Mouse (Mus musculus) liver, embryonic 14.5 days (tissue): ENCODE data around the gene C8g. TPM values are rescaled to one million over a fixed set of nuclear protein-coding genes. Genes with fewer than 3 reads are reported as not detected.

ENCODE experiments used
- ATAC-seq: fragments of 200-750 bp; cut with Nextera tagmentation; 2 replicates; pipeline ENCODE4 v1.8.0; 2017; ENCODE audit warnings: moderate number of reproducible peaks, mild to moderate bottlenecking, moderate library complexity; ENCODE audit not compliant: insufficient read depth
- DNase-seq, 3 experiments: peaks; one replicate each; pipeline ENCODE4 v3.0.0-alpha.2; 2012 to 2013; ENCODE audit warnings: low read depth in 3 of 3, low spot score in 3 of 3
- H3K27ac ChIP-seq: fragments of 300-500 bp; sonication (generic); 2 replicates; pipeline ENCODE4 v1.5.1; 2014; ENCODE audit warnings: moderate library complexity, mild to moderate bottlenecking, control low read depth, inconsistent platforms
- H3K27me3 ChIP-seq: fragments of 300-500 bp; sonication (generic); 2 replicates; pipeline ENCODE4 v1.6.1; 2014; ENCODE audit warnings: mild to moderate bottlenecking, low read length, moderate library complexity; ENCODE audit not compliant: control insufficient read depth, insufficient read depth
- H3K36me3 ChIP-seq: fragments of 300-500 bp; sonication (generic); replicated peaks from 2 replicates; pipeline ENCODE4 v1.6.1; 2014; ENCODE audit warnings: low read depth; ENCODE audit not compliant: control insufficient read depth, insufficient read depth
- H3K4me1 ChIP-seq, 2 experiments: fragments of 200-500 bp in 1 of 2; fragments of 300-500 bp in 1 of 2; sonication (generic) in 1 of 2; replicated peaks; 2 replicates each; pipeline ENCODE4 v1.6.1; 2012 to 2014; ENCODE audit warnings: antibody characterized with exemption in 1 of 2, inconsistent platforms in 1 of 2, low read length in 1 of 2; ENCODE audit not compliant: control insufficient read depth in 2 of 2, insufficient read depth in 2 of 2
- H3K4me2 ChIP-seq: fragments of 300-500 bp; sonication (generic); 2 replicates; pipeline ENCODE4 v1.6.1; 2014; ENCODE audit warnings: low read depth, mild to moderate bottlenecking, control low read depth, moderate library complexity
- H3K4me3 ChIP-seq, 2 experiments: fragments of 200-500 bp in 1 of 2; fragments of 300-500 bp in 1 of 2; sonication (generic) in 1 of 2; 2 replicates each; pipeline ENCODE4 v1.5.1; 2012 to 2014; ENCODE audit warnings: low read depth in 2 of 2, low read length in 2 of 2, mild to moderate bottlenecking in 2 of 2, control low read depth in 1 of 2, inconsistent platforms in 1 of 2, moderate library complexity in 1 of 2; ENCODE audit not compliant: insufficient read depth in 1 of 2
- H3K9ac ChIP-seq: fragments of 300-500 bp; sonication (generic); replicated peaks from 2 replicates; pipeline ENCODE4 v1.6.1; 2014; ENCODE audit warnings: mild to moderate bottlenecking, control low read depth, moderate library complexity
- H3K9me3 ChIP-seq: fragments of 300-500 bp; sonication (generic); 2 replicates; pipeline ENCODE4 v1.6.1; 2016; ENCODE audit warnings: low read length, mixed read lengths; ENCODE audit not compliant: control insufficient read depth
- CTCF ChIP-seq: IDR thresholded peaks from 2 replicates; pipeline ENCODE4 v1.5.1; 2016; ENCODE audit warnings: antibody characterized with exemption, low read depth, control low read depth
- EP300 ChIP-seq: IDR thresholded peaks from 2 replicates; pipeline ENCODE4 v1.6.1; 2016; ENCODE audit warnings: antibody characterized with exemption, low read depth
- WGBS: fragments of 180-500 bp; shearing (Covaris S2); extraction: QIAGEN DNeasy Blood & Tissue Kit; methylation state at CpG from one replicate; pipeline ENCODE4 v1.1.7; 2014; ENCODE audit not compliant: insufficient replicate concordance; 5-methylcytosine and 5-hydroxymethylcytosine counted together
- polyA plus RNA-seq, 2 experiments: library from polyadenylated mRNA; depleted of rRNA in 1 of 2; stranded (reverse) in 1 of 2; unstranded in 1 of 2; fragments of >200 nt; fragmentation: Nextera tagmentation in 1 of 2; extraction: Ambion mirVana in 1 of 2; gene quantifications; 2 replicates each; pipeline versions ENCODE4 v1.2.1 to v1.2.3; 2012 to 2014

The C8g gene
- polyA plus RNA-seq, 2 experiments, result 26.7 to 57.9 TPM

GRCm38 (mm10) chr2:25460135-25460534 lies 41.4 kb downstream of the C8g start:
- Histone ChIP-seq H3K4me3 (peak overlapping the region; percentile 71 to 83), H3K9ac (peak overlapping the region; percentile 77), H3K4me1 (peaks cover 4 to 11% of the 10 kb centered on the region in 2 experiments), H3K9me3 (no peaks in the 10 kb centered on the region), H3K27me3 (no peaks in the 10 kb centered on the region), H3K36me3 (no peaks in the 10 kb centered on the region), H3K27ac (peak overlapping the region; percentile 81), H3K4me2 (peak overlapping the region; percentile 90)
- no peak for TF ChIP-seq EP300
- 36% methylated on average over 5 of the region's 5 CpGs for WGBS
- no peak for DNase-seq
- ATAC-seq, result no peak; the same call in 1 of the 2 replicates

- Histone ChIP-seq H3K9me3 (no peaks in the 10 kb centered on the region), H3K9ac (no peak overlapping the region), H3K27ac (no peak overlapping the region), H3K4me3 (no peak overlapping the region), H3K4me1 (peaks cover 4 to 11% of the 10 kb centered on the region in 2 experiments), H3K36me3 (no peaks in the 10 kb centered on the region), H3K4me2 (no peak overlapping the region), H3K27me3 (no peaks in the 10 kb centered on the region)
- TF ChIP-seq CTCF (no peak; the same call in 1 of the 2 replicates), EP300 (no peak)
- no peak for ATAC-seq
- DNase-seq, result no peak
- WGBS, result 64% methylated on average over 5 of the region's 5 CpGs
Measured at GRCm38 (mm10) chr2:25458911-25459310, 42.6 kb downstream of the C8g start.

- DNase-seq, result no peak
- H3K36me3 ChIP-seq, result no peaks in the 10 kb centered on the region
- no peaks in the 10 kb centered on the region for H3K27me3 ChIP-seq
- no peak overlapping the region for H3K4me2 ChIP-seq
- H3K9ac ChIP-seq, result no peak overlapping the region
- no peak overlapping the region for H3K4me3 ChIP-seq
- 73% methylated on average over 9 of the region's 9 CpGs for WGBS
- H3K27ac ChIP-seq, result no peak overlapping the region
- no peak for ATAC-seq
- no peak for TF ChIP-seq CTCF
- H3K9me3 ChIP-seq, result no peaks in the 10 kb centered on the region
- H3K4me1 ChIP-seq, result peaks cover 4 to 11% of the 10 kb centered on the region in 2 experiments
Measured at GRCm38 (mm10) chr2:25457022-25457896, 44.3 kb downstream of the C8g start.

- TF ChIP-seq CTCF (no peak), EP300 (no peak)
- Histone ChIP-seq H3K27me3 (no peaks in the 10 kb centered on the region), H3K27ac (no peak within 1 kb of the TSS), H3K4me3 (no peak within 1 kb of the TSS), H3K9ac (no peak within 1 kb of the TSS), H3K4me2 (no peak within 1 kb of the TSS), H3K4me1 (peaks cover 4 to 8% of the 10 kb centered on the region in 2 experiments), H3K9me3 (no peaks in the 10 kb centered on the region), H3K36me3 (no peaks in the 10 kb centered on the region)
- no peak for DNase-seq
- 58% methylated on average over 14 of the region's 14 CpGs for WGBS
- ATAC-seq, result no peak
Measured at GRCm38 (mm10) chr2:25456205-25456953, 45.1 kb downstream of the C8g start, which contains the start of gene Clic3. Gene Clic3, plus strand, starts transcription at chr2:25456838.

- Histone ChIP-seq H3K27me3 (no peaks in the 10 kb centered on the region), H3K4me2 (no peak overlapping the region), H3K4me1 (no peaks in the 10 kb centered on the region), H3K4me3 (no peak overlapping the region), H3K36me3 (no peaks in the 10 kb centered on the region), H3K27ac (no peak overlapping the region), H3K9ac (no peak overlapping the region), H3K9me3 (no peaks in the 10 kb centered on the region)
- 36% methylated on average over 1 of the region's 1 CpGs for WGBS
- no peak for ATAC-seq
- TF ChIP-seq CTCF (no peak), EP300 (no peak)
- DNase-seq, result no peak
Measured at GRCm38 (mm10) chr2:25452951-25453350, 48.6 kb downstream of the C8g start.
